Comparison of ENCODE assay signal across 45 mouse cellular contexts in the genomic region with DNA sequence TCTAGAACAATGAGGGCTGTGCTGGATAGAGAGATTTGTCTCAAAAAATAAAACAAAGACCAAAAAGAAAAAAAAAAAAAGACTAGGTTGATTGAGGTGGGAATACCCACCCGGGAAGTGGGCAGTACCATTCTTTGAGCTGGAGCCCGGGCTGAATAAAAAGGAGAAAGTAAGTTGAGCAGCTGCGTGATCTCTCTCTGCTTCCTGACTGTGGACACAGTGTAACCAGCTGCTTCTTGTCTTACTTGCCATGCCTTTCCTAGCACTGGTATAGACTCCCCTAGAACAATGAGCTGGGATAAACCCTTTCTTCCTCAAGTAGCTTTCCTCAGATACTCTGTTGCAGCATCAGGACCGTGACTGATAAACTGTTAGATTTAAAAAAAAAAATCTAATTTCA. TPM values are rescaled to one million over a fixed set of nuclear protein-coding genes. Genes with fewer than 3 reads are reported as not detected.
"Had no signal": no experiment of that assay in that cellular context is flagged by ENCODE, and none has a peak within 500 bp of the region (broad histone marks: within the 10 kb centered on the region; RNA-seq: fewer than 3 reads in every experiment).

No protein-coding gene starts in this region.

- H3K36me3 ChIP-seq: limb, embryonic 10.5 days; limb, embryonic 12.5 days; limb, embryonic 13.5 days; limb, embryonic 15.5 days; liver, embryonic 12.5 days; liver, embryonic 13.5 days; liver, embryonic 15.5 days; lung, embryonic 15.5 days; midbrain, embryonic 10.5 days; midbrain, embryonic 12.5 days; midbrain, embryonic 13.5 days; midbrain, embryonic 15.5 days had no signal

- DNase-seq: left cerebral cortex, postnatal 4 days; liver; liver, embryonic 13.5 days; liver, postnatal 0 days; lung, adult 2 months; lung, embryonic 14.5 days; lung, postnatal 10 days; lung, postnatal 14 days; lung, postnatal 36 days; lung, postnatal 4 days; midbrain, embryonic 14.5 days had no signal

- H3K4me2 ChIP-seq: limb, embryonic 12.5 days; limb, embryonic 13.5 days; limb, embryonic 15.5 days; liver, embryonic 11.5 days; liver, embryonic 12.5 days; liver, embryonic 13.5 days; liver, embryonic 15.5 days; lung, embryonic 14.5 days; lung, embryonic 15.5 days; midbrain, embryonic 11.5 days; midbrain, embryonic 12.5 days; midbrain, embryonic 13.5 days; midbrain, embryonic 15.5 days had no signal

- H3K9ac ChIP-seq: limb, embryonic 12.5 days; limb, embryonic 13.5 days; limb, embryonic 15.5 days; liver, embryonic 12.5 days; liver, embryonic 13.5 days; liver, embryonic 14.5 days; liver, embryonic 15.5 days; liver, postnatal 0 days; lung, embryonic 14.5 days; lung, embryonic 15.5 days; midbrain, embryonic 12.5 days; midbrain, embryonic 13.5 days; midbrain, embryonic 15.5 days had no signal

- H3K27ac ChIP-seq: left cerebral cortex, adult 2 months; limb, embryonic 10.5 days; limb, embryonic 12.5 days; limb, embryonic 13.5 days; limb, embryonic 15.5 days; liver, embryonic 12.5 days; liver, embryonic 13.5 days; liver, embryonic 14.5 days; liver, embryonic 15.5 days; lung, embryonic 15.5 days; macrophage; midbrain, embryonic 10.5 days; midbrain, embryonic 12.5 days; midbrain, embryonic 13.5 days; midbrain, embryonic 15.5 days had no signal

- H3K4me3 ChIP-seq: left cerebral cortex, adult 2 months; limb, embryonic 10.5 days; limb, embryonic 12.5 days; limb, embryonic 13.5 days; limb, embryonic 15.5 days; liver, embryonic 12.5 days; liver, embryonic 13.5 days; liver, embryonic 15.5 days; lung, embryonic 15.5 days; megakaryocyte, embryonic 14.5 days; midbrain, embryonic 10.5 days; midbrain, embryonic 12.5 days; midbrain, embryonic 13.5 days; midbrain, embryonic 15.5 days; myocyte had no signal

- H3K27me3 ChIP-seq: limb, embryonic 12.5 days; limb, embryonic 13.5 days; limb, embryonic 15.5 days; liver, embryonic 12.5 days; liver, embryonic 13.5 days; liver, embryonic 15.5 days; lung, embryonic 15.5 days; midbrain, embryonic 12.5 days; midbrain, embryonic 13.5 days; midbrain, embryonic 15.5 days had no signal

- H3K9me3 ChIP-seq: limb, embryonic 10.5 days; limb, embryonic 12.5 days; limb, embryonic 13.5 days; limb, embryonic 15.5 days; liver, embryonic 12.5 days; liver, embryonic 13.5 days; liver, embryonic 15.5 days; lung, embryonic 15.5 days; midbrain, embryonic 10.5 days; midbrain, embryonic 12.5 days; midbrain, embryonic 13.5 days; midbrain, embryonic 15.5 days had no signal

- H3K4me1 ChIP-seq: limb, embryonic 10.5 days; limb, embryonic 15.5 days; liver, embryonic 12.5 days; liver, embryonic 13.5 days; liver, embryonic 15.5 days; lung, embryonic 15.5 days; midbrain, embryonic 12.5 days; midbrain, embryonic 13.5 days; midbrain, embryonic 15.5 days had no signal

RNA-seq across cellular contexts. Expression of gene Slc36a3, which starts 10.0 kb away (rescaled TPM):
- total RNA-seq: left cerebral cortex, adult 2 months; left cerebral cortex, adult 8-10 months; left cerebral cortex, postnatal 10 days; left cerebral cortex, postnatal 14 days; left cerebral cortex, postnatal 25 days; left cerebral cortex, postnatal 36 days; left cerebral cortex, postnatal 4 days; liver, adult 2 months; megakaryocyte progenitor cell, adult 5-6 weeks; megakaryocyte-erythroid progenitor cell, adult 5-6 weeks; midbrain, postnatal 0 days; monocyte, adult 5-6 weeks had no signal
- polyA plus RNA-seq: limb, embryonic 10.5 days; limb, embryonic 11.5 days; limb, embryonic 12.5 days; limb, embryonic 13.5 days; limb, embryonic 14.5 days; limb, embryonic 15.5 days; liver, embryonic 11.5 days; liver, embryonic 12.5 days; liver, embryonic 13.5 days; liver, embryonic 14.5 days; liver, embryonic 15.5 days; liver, embryonic 16.5 days; liver, postnatal 0 days; lung, embryonic 14.5 days; lung, embryonic 15.5 days; lung, embryonic 16.5 days; lung, postnatal 0 days; midbrain, embryonic 10.5 days; midbrain, embryonic 11.5 days; midbrain, embryonic 12.5 days; midbrain, embryonic 13.5 days; midbrain, embryonic 14.5 days; midbrain, embryonic 15.5 days; midbrain, embryonic 16.5 days; midbrain, postnatal 0 days; myocyte had no signal

RNA-seq across cellular contexts. Expression of gene Slc36a2, which starts 43.4 kb away (rescaled TPM):
- total RNA-seq: liver, adult 2 months; megakaryocyte-erythroid progenitor cell, adult 5-6 weeks; monocyte, adult 5-6 weeks had no signal
- polyA plus RNA-seq: liver, adult 2 months; macrophage; midbrain, embryonic 11.5 days; midbrain, embryonic 12.5 days; myocyte had no signal
